Mouse (Mus musculus) embryonic fibroblast, embryonic 13.5 days (primary cell): ENCODE results near the gene Txnip.

Experiments used
- CTCF ChIP-seq: IDR thresholded peaks from 2 replicates; pipeline ENCODE4 v1.5.1; 2011; ENCODE audit warnings: mild to moderate bottlenecking, control low read depth, low read length, moderate library complexity, borderline replicate concordance; ENCODE audit not compliant: insufficient read depth
- POLR2A ChIP-seq: IDR thresholded peaks from 2 replicates; pipeline ENCODE4 v1.6.1; 2011; ENCODE audit warnings: low read depth, mild to moderate bottlenecking, control low read depth, low read length, moderate library complexity

DNA sequence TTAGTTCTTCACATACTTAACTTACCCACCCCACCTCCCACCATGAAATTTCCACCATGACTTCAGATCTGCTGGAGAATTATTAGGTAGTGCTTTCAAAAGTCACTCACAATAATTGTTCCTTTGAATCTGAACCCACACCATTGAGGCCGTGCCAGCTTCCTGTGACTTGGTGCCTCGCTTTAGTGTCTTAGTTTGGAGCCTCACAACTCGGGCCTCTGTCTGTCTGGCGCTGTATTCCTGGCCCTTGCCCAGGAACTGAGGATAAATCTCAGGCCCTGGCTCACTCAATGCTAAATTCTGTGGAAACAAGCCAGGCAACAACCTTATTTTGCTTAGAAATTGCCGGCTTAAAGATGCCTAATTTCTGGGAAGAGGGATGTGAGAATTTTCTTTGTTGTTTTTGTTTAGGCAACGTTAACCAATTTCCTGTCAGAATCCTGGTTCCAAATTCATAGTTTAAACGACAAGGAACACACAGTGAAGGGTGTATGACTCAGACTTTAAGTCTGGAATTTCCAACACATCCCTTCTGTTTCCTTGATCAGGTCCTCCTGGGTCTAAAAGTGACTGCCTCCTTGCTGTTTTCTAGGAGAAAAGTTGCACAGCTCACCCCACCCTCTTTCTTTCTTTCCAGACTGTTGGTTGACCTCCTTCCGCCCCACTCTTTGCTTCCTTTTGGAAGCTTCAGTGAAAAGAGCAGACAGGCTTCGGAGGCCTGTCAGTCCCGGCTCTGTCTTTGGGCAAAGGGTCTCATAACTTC, 44.4 kb downstream of the Txnip start:
- no peak for TF ChIP-seq CTCF
- no peak; the same call in 1 of the 2 replicates for TF ChIP-seq POLR2A
